Mouse (Mus musculus) CH12.LX (cell line): ENCODE measurements at regions not wholly inside any gene's neighbourhood (a gene's known extent, or its start where the extent isn't known, plus 50 kb on each side); places are given as distances from the start of the nearest gene placed in this dataset.

Source experiments
- DNase-seq: peaks from one replicate; pipeline ENCODE4 v3.0.0-alpha.2; 2013; ENCODE audit errors: extremely low read depth
- H3K27ac ChIP-seq: 2 replicates; pipeline ENCODE4 v1.5.1; 2012; ENCODE audit warnings: low read depth, mild to moderate bottlenecking, control low read depth, moderate library complexity; ENCODE audit not compliant: insufficient read depth
- H3K27me3 ChIP-seq: replicated peaks from 2 replicates; pipeline ENCODE3; 2012; ENCODE audit warnings: inconsistent platforms
- H3K36me3 ChIP-seq, 2 experiments: replicated peaks in 1 of 2; 2 replicates each; pipeline versions ENCODE3 to v1.6.1; 2012; ENCODE audit warnings: inconsistent platforms in 1 of 2, low read length in 1 of 2, mild to moderate bottlenecking in 1 of 2, mixed read lengths in 1 of 2, moderate library complexity in 1 of 2; ENCODE audit not compliant: control insufficient read depth in 1 of 2, insufficient read depth in 1 of 2
- H3K4me1 ChIP-seq, 2 experiments: 2 replicates each; pipeline ENCODE4 v1.6.1; 2012; ENCODE audit warnings: inconsistent platforms in 1 of 2, moderate library complexity in 1 of 2; ENCODE audit not compliant: insufficient read depth in 2 of 2, control insufficient read depth in 1 of 2
- H3K4me2 ChIP-seq: 2 replicates; pipeline ENCODE4 v1.6.1; 2012; ENCODE audit warnings: low read depth, mild to moderate bottlenecking, control low read depth; ENCODE audit not compliant: poor library complexity, insufficient read depth, severe bottlenecking
- H3K4me3 ChIP-seq, 3 experiments: fragments of 150-350 bp in 1 of 3; sonication (generic) in 1 of 3; replicated peaks in 1 of 3; 2 replicates each; pipeline versions ENCODE3 to v1.5.1; 2011 to 2012; ENCODE audit warnings: low read depth in 2 of 3, low read length in 2 of 3, mild to moderate bottlenecking in 2 of 3, moderate library complexity in 2 of 3, control low read depth in 1 of 3, improper control_type of control experiment in 1 of 3, inconsistent platforms in 1 of 3, mixed read lengths in 1 of 3; ENCODE audit not compliant: poor library complexity in 1 of 3
- H3K79me2 ChIP-seq: replicated peaks from 2 replicates; pipeline ENCODE4 v1.6.1; 2012; ENCODE audit warnings: mild to moderate bottlenecking, moderate library complexity; ENCODE audit not compliant: control insufficient read depth, poor library complexity, insufficient read depth, severe bottlenecking; ENCODE audit errors: extremely low read depth
- H3K9ac ChIP-seq: 2 replicates; pipeline ENCODE4 v1.6.1; 2012; ENCODE audit warnings: low read depth, mild to moderate bottlenecking, control low read depth, moderate library complexity; ENCODE audit not compliant: insufficient read depth
- H3K9me3 ChIP-seq: replicated peaks from 2 replicates; pipeline ENCODE3; 2012; ENCODE audit warnings: low read length, inconsistent platforms, mixed read lengths
- BHLHE40 ChIP-seq: IDR thresholded peaks from 2 replicates; pipeline ENCODE4 v1.6.1; 2011; ENCODE audit warnings: mild to moderate bottlenecking, low read depth, low read length, improper control_type of control experiment
- CHD2 ChIP-seq: IDR thresholded peaks from 2 replicates; pipeline ENCODE4 v1.6.1; 2011; ENCODE audit warnings: low read length, improper control_type of control experiment
- CTCF ChIP-seq, 2 experiments: IDR thresholded peaks in 1 of 2; conservative IDR thresholded peaks in 1 of 2; 2 replicates each; pipeline ENCODE4 v1.5.1; 2011 to 2012; ENCODE audit warnings: low read depth in 2 of 2, low read length in 2 of 2, improper control_type of control experiment in 1 of 2, inconsistent platforms in 1 of 2, mild to moderate bottlenecking in 1 of 2, moderate library complexity in 1 of 2
- E2F4 ChIP-seq: IDR thresholded peaks from 2 replicates; pipeline ENCODE4 v1.6.1; 2011; ENCODE audit warnings: low read depth, low read length, improper control_type of control experiment; ENCODE audit not compliant: insufficient replicate concordance
- ELF1 ChIP-seq: IDR thresholded peaks from 2 replicates; pipeline ENCODE4 v1.6.1; 2014; ENCODE audit warnings: low read depth, mild to moderate bottlenecking, inconsistent platforms, low read length, improper control_type of control experiment
- EP300 ChIP-seq: IDR thresholded peaks from 2 replicates; pipeline ENCODE4 v1.6.1; 2011; ENCODE audit warnings: low read length, improper control_type of control experiment
- ETS1 ChIP-seq: conservative IDR thresholded peaks from 2 replicates; pipeline ENCODE4 v1.6.1; 2012; ENCODE audit warnings: low read depth, mild to moderate bottlenecking, inconsistent platforms, low read length, improper control_type of control experiment, moderate library complexity
- GABPA ChIP-seq: IDR thresholded peaks from 2 replicates; pipeline ENCODE4 v1.6.1; 2012; ENCODE audit warnings: low read depth, low read length, improper control_type of control experiment, inconsistent platforms; ENCODE audit not compliant: insufficient replicate concordance
- IRF4 ChIP-seq: IDR thresholded peaks from 2 replicates; pipeline ENCODE4 v1.6.1; 2014; ENCODE audit warnings: low read depth, mild to moderate bottlenecking, inconsistent platforms, low read length, improper control_type of control experiment
- JUN ChIP-seq: IDR thresholded peaks from 2 replicates; pipeline ENCODE4 v1.6.1; 2011; ENCODE audit warnings: low read depth, mild to moderate bottlenecking, low read length, improper control_type of control experiment, moderate library complexity; ENCODE audit not compliant: insufficient read depth
- JUND ChIP-seq: conservative IDR thresholded peaks from 2 replicates; pipeline ENCODE4 v1.6.1; 2011; ENCODE audit warnings: low read depth, low read length, improper control_type of control experiment
- MAFK ChIP-seq: IDR thresholded peaks from 2 replicates; pipeline ENCODE4 v1.6.1; 2011; ENCODE audit warnings: low read length, improper control_type of control experiment; ENCODE audit not compliant: insufficient replicate concordance
- MAX ChIP-seq: IDR thresholded peaks from 2 replicates; pipeline ENCODE4 v1.6.1; 2011; ENCODE audit warnings: low read length, improper control_type of control experiment
- MAZ ChIP-seq: IDR thresholded peaks from 2 replicates; pipeline ENCODE4 v1.6.1; 2012; ENCODE audit warnings: low read depth, mild to moderate bottlenecking, inconsistent platforms, low read length, improper control_type of control experiment, moderate library complexity
- MXI1 ChIP-seq: IDR thresholded peaks from 2 replicates; pipeline ENCODE4 v1.6.1; 2011; ENCODE audit warnings: mild to moderate bottlenecking, low read depth, low read length, improper control_type of control experiment
- NELFE ChIP-seq: IDR thresholded peaks from 2 replicates; pipeline ENCODE4 v1.6.1; 2011; ENCODE audit warnings: low read depth, low read length, improper control_type of control experiment
- PAX5 ChIP-seq: IDR thresholded peaks from 2 replicates; pipeline ENCODE4 v1.6.1; 2012; ENCODE audit warnings: low read length, inconsistent platforms, mixed read lengths
- POLR2A ChIP-seq: IDR thresholded peaks from 2 replicates; pipeline ENCODE4 v1.6.1; 2011; ENCODE audit warnings: low read depth, mild to moderate bottlenecking, improper control_type of control experiment, low read length
- POLR2AphosphoS2 ChIP-seq: IDR thresholded peaks from 2 replicates; pipeline ENCODE4 v1.6.1; 2011; ENCODE audit warnings: low read depth, low read length, improper control_type of control experiment
- SIN3A ChIP-seq: IDR thresholded peaks from 2 replicates; pipeline ENCODE4 v1.6.1; 2012; ENCODE audit warnings: low read length, improper control_type of control experiment, inconsistent platforms
- TBP ChIP-seq: conservative IDR thresholded peaks from 2 replicates; pipeline ENCODE4 v1.6.1; 2011; ENCODE audit warnings: low read depth, low read length, improper control_type of control experiment
- USF2 ChIP-seq: conservative IDR thresholded peaks from 2 replicates; pipeline ENCODE4 v1.6.1; 2011; ENCODE audit warnings: low read depth, low read length, improper control_type of control experiment
- ZKSCAN1 ChIP-seq: IDR thresholded peaks from 2 replicates; pipeline ENCODE4 v1.6.1; 2012; ENCODE audit warnings: low read depth, inconsistent platforms, low read length, improper control_type of control experiment, borderline replicate concordance
- ZNF384 ChIP-seq: IDR thresholded peaks from 2 replicates; pipeline ENCODE4 v1.6.1; 2012; ENCODE audit warnings: low read depth, low read length, improper control_type of control experiment, inconsistent platforms
- dilution Hi-C: fragments of 300-500 bp; cut with MboI; formaldehyde crosslinking; loops from 2 replicates; pipeline ENCODE4 v1.14.3; 2020; ENCODE audit warnings: low sequenced_read_pairs; ENCODE audit not compliant: extremely low pct_unique_long_range_greater_than_20kb, extremely low pct_ligation_motif_present
- in situ Hi-C: fragments of 300-500 bp; cut with MboI; formaldehyde crosslinking; loops from 3 replicates; pipeline ENCODE4 v1.14.3; 2019; ENCODE audit warnings: low sequenced_read_pairs, low pct_ligation_motif_present, low pct_unique_long_range_greater_than_20kb, mixed read lengths

DNA sequence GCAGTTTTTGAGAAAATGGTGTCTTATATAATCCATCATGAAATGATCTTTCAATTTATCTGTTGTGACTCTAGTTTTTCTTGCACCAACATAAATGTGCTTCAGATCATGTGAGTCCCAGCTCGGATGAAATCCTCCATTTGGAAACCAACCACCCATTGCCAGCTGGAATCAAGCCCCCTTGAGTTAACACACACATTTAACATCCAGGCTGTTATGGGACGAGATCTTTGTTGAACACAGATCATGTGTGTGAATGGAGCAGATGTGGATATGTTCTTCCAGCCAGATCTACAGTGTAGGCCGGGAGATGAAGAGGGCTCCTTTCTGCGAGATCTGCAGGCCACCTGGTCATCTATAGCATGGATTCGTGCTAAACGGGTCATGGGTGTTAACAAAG, 188.4 kb upstream of the Gimd1 start:
- TF ChIP-seq EP300 = no peak
- no peak for TF ChIP-seq BHLHE40
- TF ChIP-seq NELFE = no peak
- no peak for TF ChIP-seq ZNF384
- TF ChIP-seq SIN3A = no peak
- TF ChIP-seq MAZ = no peak
- no peak for TF ChIP-seq MAFK
- TF ChIP-seq TBP = no peak
- TF ChIP-seq CHD2 = no peak
- TF ChIP-seq USF2 = no peak
- no peak for TF ChIP-seq GABPA
- H3K4me3 ChIP-seq = no peak overlapping the region
- H3K27me3 ChIP-seq = no peaks in the 10 kb centered on the region
- no peak overlapping the region for H3K4me2 ChIP-seq
- H3K4me1 ChIP-seq = no peaks in the 10 kb centered on the region
- H3K27ac ChIP-seq = no peak overlapping the region
- no peaks in the 10 kb centered on the region for H3K36me3 ChIP-seq
- H3K9ac ChIP-seq = no peak overlapping the region
- no peaks in the 10 kb centered on the region for H3K79me2 ChIP-seq
- dilution Hi-C loops = no loop called here
- H3K9me3 ChIP-seq = no peaks in the 10 kb centered on the region
- in situ Hi-C loops = no loop called here
- no peak for DNase-seq

DNA sequence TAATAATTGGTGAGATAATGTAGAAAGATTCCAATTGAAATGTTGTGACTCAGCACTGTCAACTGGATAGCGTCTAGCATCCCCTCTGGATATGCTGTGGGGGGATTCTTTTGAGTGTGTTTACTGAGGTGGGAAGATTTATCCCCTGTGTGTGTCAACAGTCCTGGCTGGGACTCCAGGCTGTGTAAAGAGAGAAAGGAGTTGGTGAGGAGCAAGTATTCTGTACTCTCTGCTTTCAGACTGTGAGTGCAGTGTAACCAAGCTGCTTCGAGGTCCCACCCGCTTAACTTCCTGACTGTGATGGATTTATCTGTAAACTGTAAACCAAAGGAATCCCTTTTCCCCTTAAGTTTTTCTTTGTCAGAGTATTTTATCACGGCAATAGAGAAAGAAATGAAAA, 175.7 kb upstream of the Gimd1 start:
- no peak overlapping the region for H3K4me3 ChIP-seq
- H3K79me2 ChIP-seq = no peaks in the 10 kb centered on the region
- DNase-seq = no peak
- no peaks in the 10 kb centered on the region for H3K9me3 ChIP-seq
- H3K4me1 ChIP-seq = no peaks in the 10 kb centered on the region
- TF ChIP-seq ETS1 (no peak), MAFK (no peak), JUN (no peak), POLR2AphosphoS2 (no peak), ELF1 (no peak), GABPA (no peak), ZNF384 (no peak), POLR2A (no peak), PAX5 (no peak), SIN3A (no peak), MAZ (no peak), MAX (no peak), E2F4 (no peak), JUND (no peak), MXI1 (no peak), ZKSCAN1 (no peak), CTCF (conservative IDR thresholded peaks at IDR 0.05 in 1 of 2, IDR thresholded peaks at IDR 0.05 in 1 of 2; ENCODE audit: low read depth in 2 of 2, low read length in 2 of 2) (no peak), IRF4 (no peak)
- H3K9ac ChIP-seq = no peak overlapping the region
- no peak overlapping the region for H3K27ac ChIP-seq
- no peaks in the 10 kb centered on the region for H3K27me3 ChIP-seq
- in situ Hi-C loops = no loop called here
- H3K36me3 ChIP-seq = no peaks in the 10 kb centered on the region
- no peak overlapping the region for H3K4me2 ChIP-seq
- dilution Hi-C loops = no loop called here
